Mouse (Mus musculus) C2C12 (cell line): ENCODE measurements around the gene Inpp5d.

Experiments used
- CTCF ChIP-seq: IDR thresholded peaks from one replicate; pipeline ENCODE4 v1.5.1; 2011; ENCODE audit not compliant: control insufficient read depth, insufficient read depth, insufficient read length
- FOSL1 ChIP-seq: IDR thresholded peaks from one replicate; pipeline ENCODE4 v1.8.0; 2011; ENCODE audit warnings: mild to moderate bottlenecking, low read length; ENCODE audit not compliant: poor library complexity, insufficient read depth, severe bottlenecking
- MAX ChIP-seq: IDR thresholded peaks from one replicate; pipeline ENCODE4 v1.6.1; 2011; ENCODE audit warnings: mild to moderate bottlenecking, control low read depth
- MYOD1 ChIP-seq: IDR thresholded peaks from one replicate; pipeline ENCODE4 v1.6.1; 2011; ENCODE audit warnings: low read depth; ENCODE audit not compliant: control insufficient read depth, insufficient read length
- MYOG ChIP-seq: IDR thresholded peaks from one replicate; pipeline ENCODE4 v1.6.1; 2011; ENCODE audit not compliant: control insufficient read depth, insufficient read length; ENCODE audit errors: extremely low read depth
- USF1 ChIP-seq: IDR thresholded peaks from one replicate; pipeline ENCODE4 v1.6.1; 2011; ENCODE audit warnings: low read depth, mild to moderate bottlenecking, control low read depth, moderate library complexity

DNA sequence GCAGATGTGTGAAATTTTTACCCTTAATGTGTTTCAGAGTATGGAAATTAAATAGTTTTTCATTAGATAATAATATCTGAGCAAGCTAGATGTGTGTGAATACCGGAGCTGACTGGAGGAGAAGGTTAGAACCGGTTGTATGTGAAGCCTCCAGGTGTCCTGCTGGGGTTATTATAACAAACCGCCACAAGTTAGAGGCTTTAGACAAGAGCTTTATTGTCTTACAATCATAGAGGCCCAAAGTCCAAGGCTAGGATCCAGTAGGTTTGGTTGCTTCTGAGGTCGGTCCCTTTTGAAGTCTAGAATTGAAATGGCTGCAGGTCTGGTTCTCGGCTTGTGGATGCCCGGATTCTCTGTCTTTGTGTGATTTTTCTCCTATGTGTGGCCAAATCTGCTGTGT is 41.1 kb upstream of the Inpp5d start:
- no peak for TF ChIP-seq MYOG
- no peak for TF ChIP-seq CTCF
- TF ChIP-seq MAX, result no peak
- TF ChIP-seq USF1, result no peak
- TF ChIP-seq FOSL1, result no peak
- TF ChIP-seq MYOD1, result no peak
